Mouse (Mus musculus): Measurements from ENCODE around the gene D2hgdh.

- TF ChIP-seq CTCF (IDR thresholded peaks at IDR 0.05; ENCODE audit: extremely low read depth, insufficient read depth, low read length): no peak
- no peak for TF ChIP-seq POLR2A (IDR thresholded peaks at IDR 0.05; ENCODE audit: extremely low read depth, insufficient read depth, low read length)
These were observed 1.8 kb downstream of the D2hgdh start for GRCm38 (mm10) chr1:93826540-93826835.
